Mouse (Mus musculus) myocyte (in vitro differentiated cells): ENCODE results near the gene Ctsl.

Experiments used
- CEBPB ChIP-seq: IDR thresholded peaks from 2 replicates; pipeline ENCODE4 v1.6.1; 2011; ENCODE audit warnings: mild to moderate bottlenecking, moderate library complexity; ENCODE audit not compliant: poor library complexity, insufficient read depth, severe bottlenecking
- E2F4 ChIP-seq: IDR thresholded peaks from one replicate; pipeline ENCODE4 v1.6.1; 2011; ENCODE audit warnings: mild to moderate bottlenecking, control low read depth, moderate library complexity; ENCODE audit not compliant: insufficient read depth
- MAX ChIP-seq: IDR thresholded peaks from one replicate; pipeline ENCODE4 v1.6.1; 2011; ENCODE audit warnings: low read depth, mild to moderate bottlenecking, control low read depth
- MYOD1 ChIP-seq, 3 experiments: IDR thresholded peaks; one replicate each; pipeline ENCODE4 v1.6.1; 2011; ENCODE audit warnings: control low read depth in 2 of 3, low read depth in 2 of 3, mild to moderate bottlenecking in 2 of 3, moderate library complexity in 1 of 3; ENCODE audit not compliant: insufficient read length in 2 of 3, control insufficient read depth in 1 of 3
- MYOG ChIP-seq, 3 experiments: IDR thresholded peaks; one replicate each; pipeline ENCODE4 v1.6.1; 2011; ENCODE audit warnings: control low read depth in 2 of 3, low read depth in 2 of 3, mild to moderate bottlenecking in 2 of 3; ENCODE audit not compliant: insufficient read length in 2 of 3, control insufficient read depth in 1 of 3, insufficient read depth in 1 of 3
- POLR2A ChIP-seq: IDR thresholded peaks from one replicate; pipeline ENCODE4 v1.6.1; 2011; ENCODE audit warnings: low read depth, mild to moderate bottlenecking, control low read depth, moderate library complexity; ENCODE audit not compliant: insufficient read length
- POLR2AphosphoS2 ChIP-seq: IDR thresholded peaks from one replicate; pipeline ENCODE4 v1.6.1; 2011; ENCODE audit warnings: low read depth, control low read depth; ENCODE audit not compliant: insufficient read length
- REST ChIP-seq: IDR thresholded peaks from one replicate; pipeline ENCODE4 v1.6.1; 2011; ENCODE audit warnings: mild to moderate bottlenecking, control low read depth, moderate library complexity; ENCODE audit not compliant: insufficient read depth, insufficient read length
- SRF ChIP-seq: IDR thresholded peaks from one replicate; pipeline ENCODE4 v1.6.1; 2011; ENCODE audit warnings: low read depth; ENCODE audit not compliant: control insufficient read depth, insufficient read length
- TCF12 ChIP-seq: IDR thresholded peaks from one replicate; pipeline ENCODE4 v1.6.1; 2011; ENCODE audit warnings: mild to moderate bottlenecking, control low read depth; ENCODE audit not compliant: poor library complexity, insufficient read depth, severe bottlenecking
- TCF3 ChIP-seq: IDR thresholded peaks from one replicate; pipeline ENCODE4 v1.6.1; 2011; ENCODE audit warnings: low read depth, control low read depth; ENCODE audit not compliant: insufficient read length
- USF1 ChIP-seq: IDR thresholded peaks from one replicate; pipeline ENCODE4 v1.6.1; 2011; ENCODE audit warnings: low read depth, mild to moderate bottlenecking, control low read depth, moderate library complexity

- TF ChIP-seq POLR2A, result no peak
- no peak for TF ChIP-seq MYOG (IDR thresholded peaks at IDR 0.05; ENCODE audit: control insufficient read depth in 1 of 3, insufficient read depth in 1 of 3, insufficient read length in 2 of 3, low read depth in 2 of 3)
- TF ChIP-seq MYOD1 (IDR thresholded peaks at IDR 0.05; ENCODE audit: control insufficient read depth in 1 of 3, insufficient read length in 2 of 3, low read depth in 2 of 3), result no peak
- TF ChIP-seq REST, result no peak
- TF ChIP-seq TCF12, result no peak
- no peak for TF ChIP-seq POLR2AphosphoS2
- TF ChIP-seq MAX, result no peak
- no peak for TF ChIP-seq E2F4
- TF ChIP-seq USF1, result no peak
- TF ChIP-seq CEBPB, result no peak
- no peak for TF ChIP-seq SRF
- no peak for TF ChIP-seq TCF3
Observed at GRCm38 (mm10) chr13:64375160-64375559, 4.5 kb upstream of the Ctsl start.
